Mouse (Mus musculus): ENCODE results near the gene Gstt4.
"Not testable (repeated sequence)": the region's sequence is repeated elsewhere in the genome, so short reads cannot be mapped to it uniquely, and the experiment has no call there.

The Gstt4 gene

DNA sequence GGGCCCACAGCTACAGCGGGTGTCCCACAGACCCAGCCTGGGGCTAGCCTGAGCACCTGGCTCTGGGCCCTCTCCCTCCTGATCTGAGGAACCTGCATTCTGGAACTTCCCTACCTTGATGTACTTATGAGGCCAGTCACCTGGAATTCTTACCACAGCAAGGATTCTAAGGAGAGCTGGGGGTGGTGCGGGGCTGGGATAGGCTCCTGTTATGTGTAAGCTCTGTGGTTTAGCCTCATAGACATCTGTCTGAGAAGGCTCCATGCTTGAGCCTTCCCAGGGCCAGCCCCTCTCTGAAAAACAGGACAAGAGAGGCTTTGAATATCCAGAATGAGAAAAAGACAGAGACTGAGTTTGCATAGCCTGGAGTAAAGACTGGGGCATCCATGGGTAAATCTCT, at the start of gene Gstt4:
Gene Gstt4, minus strand, starts transcription at position 101 of the 400 bp plus-strand sequence.
- no peak for DNase-seq

DNA sequence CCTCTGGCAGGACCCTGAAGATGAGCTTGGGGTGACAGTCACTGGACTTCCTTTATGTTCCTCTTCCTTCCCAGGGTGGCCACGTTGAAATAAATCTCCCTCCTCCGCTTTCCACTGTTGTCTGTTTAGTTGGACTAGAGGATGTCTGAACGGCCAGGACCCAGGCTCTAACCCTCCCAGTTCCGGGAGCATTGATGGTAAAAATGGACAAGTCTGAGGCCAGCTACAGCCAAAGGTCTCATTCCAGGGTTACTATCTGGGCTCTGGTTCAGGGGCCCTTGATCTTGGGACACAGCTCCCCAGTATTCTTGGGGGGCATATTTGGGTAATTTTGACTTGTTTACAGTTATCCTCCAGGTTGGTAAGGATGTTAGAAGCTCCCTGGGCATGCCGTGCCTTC, 39.2 kb upstream of the Gstt4 start:
- no peak for DNase-seq

DNA sequence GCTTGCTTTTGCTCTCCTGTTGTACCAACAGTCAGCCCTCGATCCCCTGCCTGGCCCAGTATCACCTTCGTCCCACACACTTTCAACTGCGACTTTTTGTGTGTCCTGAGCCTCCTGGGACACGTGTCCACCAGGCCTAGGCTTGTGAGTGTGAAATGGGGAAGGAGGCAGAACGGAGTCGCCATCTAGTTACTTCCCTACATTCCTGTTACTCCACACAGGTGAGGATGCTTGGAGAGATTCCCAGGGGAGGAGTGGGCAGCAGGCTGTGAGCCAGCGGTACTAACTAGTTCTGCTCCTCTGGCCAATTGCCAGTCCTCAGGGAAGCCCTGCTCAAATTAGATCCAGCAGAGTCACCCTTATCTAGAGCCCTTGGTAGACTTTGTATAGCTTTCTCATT, 38.4 kb upstream of the Gstt4 start:
- DNase-seq = peak; percentile 33 to 45

DNA sequence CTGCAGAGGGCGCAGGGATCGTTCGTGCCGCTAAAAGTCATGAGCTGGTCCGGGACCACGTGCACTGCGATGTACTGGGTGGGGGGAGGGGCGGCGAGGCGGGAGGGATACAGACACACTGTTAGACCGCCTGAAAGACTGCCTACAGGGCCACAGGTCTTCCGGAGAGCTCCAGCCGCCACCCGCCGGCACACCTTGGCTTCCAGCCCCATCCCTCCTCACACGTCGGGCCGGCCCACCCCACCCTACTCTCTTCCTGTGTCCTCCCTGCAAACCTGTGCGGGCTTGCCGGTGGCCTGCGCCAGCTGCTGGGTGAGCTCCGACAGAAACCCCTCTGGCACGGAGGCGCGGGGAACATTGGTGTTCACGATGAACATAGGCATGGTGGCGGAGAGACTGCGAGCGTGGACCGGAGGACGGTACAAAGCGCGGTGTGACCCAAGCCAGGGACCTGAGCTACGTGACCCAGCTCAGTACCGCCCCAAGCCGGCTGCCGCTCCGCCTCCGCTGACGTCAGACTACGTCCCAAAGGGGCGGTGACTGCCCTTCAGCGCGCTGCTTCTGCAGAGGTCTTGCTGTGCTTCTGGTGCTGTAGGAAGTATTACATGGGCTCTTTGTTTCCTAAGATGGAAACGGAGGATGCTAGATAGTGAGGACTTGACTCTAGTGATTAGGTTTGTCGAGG, 37.6 kb upstream of the Gstt4 start, which contains the start of gene Mif:
Gene Mif, minus strand, starts transcription at position 455 of the 685 bp plus-strand sequence.
- peak; percentile 90 to 91 for DNase-seq

DNA sequence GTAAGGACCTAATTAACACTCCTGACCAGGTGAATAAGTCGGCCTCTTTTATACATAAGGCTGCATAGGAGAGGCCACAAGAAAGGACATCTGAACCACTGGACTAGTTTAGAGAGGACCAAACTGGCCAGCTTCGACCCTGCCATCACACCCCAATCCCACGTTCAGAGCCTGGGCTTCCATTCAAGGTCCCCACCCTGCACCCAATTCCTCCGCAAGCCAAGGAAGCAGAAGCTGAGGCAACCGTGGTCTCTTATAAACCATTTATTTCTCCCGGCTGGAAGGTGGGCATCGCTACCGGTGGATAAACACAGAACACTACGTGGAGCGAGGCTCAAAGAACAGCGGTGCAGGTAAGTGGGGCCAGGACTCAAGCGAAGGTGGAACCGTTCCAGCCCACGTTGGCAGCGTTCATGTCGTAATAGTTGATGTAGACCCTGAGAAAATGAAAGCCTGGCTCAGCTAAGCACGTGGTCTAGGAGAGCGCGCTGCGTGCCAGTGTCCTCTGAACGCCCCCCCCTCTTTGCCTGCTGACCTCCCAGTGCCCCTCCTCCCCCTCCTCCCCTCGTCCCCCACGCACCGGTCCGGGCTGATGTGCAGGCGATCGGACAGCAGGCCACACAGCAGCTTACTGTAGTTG, 36.9 kb upstream of the Gstt4 start:
- DNase-seq = peak; percentile 54 to 60

DNA sequence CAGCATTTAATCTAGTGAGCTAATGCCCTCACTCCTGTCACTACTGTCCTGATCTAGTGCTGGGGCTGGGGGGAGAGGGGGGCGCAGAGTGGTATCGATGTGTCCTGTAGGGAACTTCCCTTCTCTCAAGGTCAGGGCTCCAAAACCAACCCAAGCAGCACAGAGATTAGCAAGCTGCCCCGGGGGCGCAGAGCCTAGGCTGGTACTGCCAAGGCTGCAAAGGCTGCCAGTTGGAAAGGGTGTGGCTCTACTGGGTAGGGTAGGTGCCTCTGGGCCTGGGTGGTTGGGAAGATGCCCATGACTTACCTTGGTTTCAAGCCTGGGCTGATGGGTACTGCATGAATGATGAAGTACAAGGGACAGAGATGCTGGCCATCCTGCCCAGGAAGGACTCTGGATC, 35.3 kb upstream of the Gstt4 start:
- no peak for DNase-seq

DNA sequence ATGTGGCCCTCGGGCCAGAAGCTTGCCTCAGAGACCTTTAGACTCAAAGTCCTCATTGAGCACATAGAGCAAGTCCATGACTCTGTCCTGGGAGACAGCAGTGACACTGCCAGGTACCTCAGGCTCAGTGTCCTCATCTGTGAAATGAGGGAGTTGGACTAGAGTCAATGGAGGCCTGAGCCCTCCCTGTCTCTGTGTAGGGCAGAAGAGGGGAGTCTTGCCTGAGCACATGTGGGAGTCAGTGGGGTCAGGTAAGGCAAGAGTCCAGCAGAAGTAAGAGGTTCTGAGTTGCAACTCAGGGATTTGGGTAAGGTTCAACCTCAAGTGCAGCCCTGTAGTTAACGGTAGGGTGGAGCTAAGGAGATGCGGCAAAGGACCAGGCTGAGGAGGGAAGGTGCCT, 34.6 kb upstream of the Gstt4 start:
- DNase-seq = no peak

DNA sequence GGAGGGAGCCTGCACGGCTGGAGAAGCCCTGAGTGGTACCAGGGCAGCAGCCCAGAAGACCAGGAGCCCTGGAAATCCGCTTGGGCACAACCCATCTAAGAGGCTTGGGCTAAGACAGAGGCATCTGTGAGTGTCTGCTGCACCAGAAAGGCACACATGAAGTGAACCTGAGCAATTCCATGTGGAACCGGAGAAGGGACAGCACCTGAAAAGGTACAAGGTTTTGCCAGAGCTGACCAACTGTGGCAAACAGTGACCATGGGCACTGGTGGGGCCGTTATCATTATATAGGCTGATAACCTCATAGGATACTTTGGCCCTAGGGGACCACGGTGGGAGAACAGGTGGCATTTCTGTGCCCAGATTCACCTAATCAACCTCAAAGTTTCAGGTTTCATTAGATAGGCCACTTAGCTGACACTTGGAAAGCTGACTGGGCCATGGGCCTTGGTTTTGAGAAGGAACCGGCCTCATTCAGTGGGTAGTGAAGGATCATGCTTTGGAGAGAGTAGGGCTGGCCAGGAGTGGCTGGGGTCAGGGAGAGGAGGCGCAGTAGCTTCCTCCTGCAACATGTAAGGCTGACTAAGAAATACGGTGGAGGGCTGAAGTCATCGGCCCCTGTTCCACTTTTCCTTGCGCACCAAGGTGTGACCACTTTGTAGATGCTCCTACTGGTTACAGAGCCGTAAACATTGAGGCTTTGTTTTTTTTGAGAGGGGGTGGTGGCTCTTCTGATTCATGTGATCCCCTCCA, 34.0 kb upstream of the Gstt4 start:
- DNase-seq = no peak

DNA sequence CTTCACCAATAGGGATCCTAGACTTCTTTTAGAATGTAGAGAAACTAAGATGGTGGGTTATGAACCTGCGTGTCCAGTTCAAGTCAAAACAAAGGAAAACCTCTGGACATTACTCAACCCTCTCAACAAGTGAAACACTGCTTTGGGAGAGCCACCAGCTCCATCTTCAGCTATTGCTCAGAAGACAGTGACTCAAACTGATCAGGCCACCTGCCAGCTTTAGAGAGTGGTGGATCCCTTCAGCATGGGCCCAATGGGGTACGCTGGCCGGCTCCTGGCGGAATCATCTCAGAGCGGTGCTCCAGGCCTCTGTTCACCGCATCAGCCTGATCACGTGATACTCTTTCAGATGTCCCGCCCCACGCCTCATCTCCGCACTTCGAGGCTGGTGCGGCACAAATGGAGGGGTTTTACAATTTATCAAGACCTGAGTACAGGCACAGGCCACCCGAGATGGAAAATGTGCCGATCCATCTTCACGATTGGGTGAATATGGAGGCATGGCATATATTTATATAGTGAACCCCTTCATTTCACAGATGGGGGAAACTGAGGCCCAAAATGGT, 33.2 kb upstream of the Gstt4 start:
- no peak for DNase-seq

DNA sequence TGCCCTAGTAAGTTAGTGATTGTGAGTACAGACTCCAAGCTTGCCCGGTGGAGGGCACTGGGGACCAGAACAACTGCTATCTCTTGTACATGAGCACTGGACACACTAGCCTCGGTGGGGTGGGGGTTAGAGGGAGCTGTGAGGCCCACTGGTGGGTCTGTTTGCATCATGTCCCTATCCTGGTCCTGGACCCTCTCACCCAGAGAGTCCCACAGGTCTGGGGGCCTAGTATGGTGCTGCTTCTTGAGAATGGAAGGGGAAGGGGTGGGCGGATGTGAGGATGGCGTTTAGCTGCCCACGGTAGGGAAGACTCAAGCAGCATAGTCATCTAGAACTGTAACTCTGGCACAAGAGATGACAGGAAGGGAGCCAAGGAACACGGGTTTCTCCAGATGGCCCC, 32.4 kb upstream of the Gstt4 start:
- no peak for DNase-seq

DNA sequence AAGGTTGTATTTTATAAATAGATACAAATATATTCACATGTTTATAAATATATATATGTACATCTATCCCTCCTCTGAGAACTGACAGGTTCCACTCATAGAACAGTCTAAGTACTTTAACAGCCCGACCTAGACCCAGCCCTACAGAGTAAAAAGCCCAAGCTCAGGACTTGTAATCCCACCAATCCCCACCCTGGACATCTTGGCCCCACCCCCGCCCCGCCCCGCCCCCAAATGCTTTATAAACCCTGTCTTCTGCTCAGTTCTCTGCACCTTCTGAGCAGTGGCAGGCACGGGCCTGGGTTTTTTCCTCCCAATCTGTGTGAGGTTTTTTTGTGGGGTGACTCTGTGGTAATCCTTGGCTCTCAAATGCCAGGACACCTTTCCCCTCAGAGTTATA, 31.8 kb upstream of the Gstt4 start:
- no peak for DNase-seq

DNA sequence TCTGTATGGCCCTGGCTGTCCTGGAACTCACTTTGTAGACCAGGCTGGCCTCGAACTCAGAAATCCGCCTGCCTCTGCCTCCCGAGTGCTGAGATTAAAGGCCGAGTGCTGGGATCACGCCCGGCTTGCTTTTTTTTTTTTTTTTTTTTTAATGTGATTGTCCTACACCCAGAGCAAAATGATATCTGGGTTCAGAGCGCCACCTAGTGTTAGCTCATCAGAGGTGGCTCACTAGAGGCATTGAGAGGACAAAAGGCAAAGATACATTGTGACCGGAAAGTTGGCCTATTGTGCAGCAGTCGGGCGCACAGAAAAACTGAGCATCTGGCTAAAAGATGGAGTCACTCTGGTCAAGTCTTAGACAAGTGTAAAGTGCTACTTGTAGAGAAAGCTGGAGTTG, 31.1 kb upstream of the Gstt4 start:
- DNase-seq = peak; percentile 86 to 93

DNA sequence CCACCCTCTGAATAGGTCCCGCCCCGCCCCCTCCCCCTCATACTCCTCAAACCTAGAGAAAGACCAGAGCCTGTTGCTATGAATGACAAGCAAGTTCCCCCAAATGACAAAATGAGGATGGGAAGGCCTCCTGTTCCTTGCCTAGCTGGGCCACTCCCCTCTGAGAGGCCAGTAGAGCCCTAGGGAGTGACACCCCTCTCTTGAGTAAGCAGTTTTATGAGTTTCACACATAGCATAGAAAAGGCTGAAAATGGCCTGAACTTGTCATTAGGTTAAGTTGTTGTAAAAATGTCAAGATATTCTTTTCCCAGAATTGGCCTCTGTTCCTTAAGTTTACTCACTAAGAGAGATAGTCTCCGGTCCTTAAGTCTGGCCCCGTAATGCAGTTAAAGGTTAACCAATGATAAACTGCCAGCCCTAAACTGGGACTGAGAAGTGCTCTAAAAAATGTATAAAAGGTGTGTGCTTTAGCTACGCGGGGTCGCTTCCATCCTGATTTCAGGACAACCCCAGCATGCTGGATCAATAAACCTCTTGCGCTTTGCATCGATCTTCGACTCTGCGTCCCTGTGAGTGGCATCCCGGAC, 30.3 kb upstream of the Gstt4 start:
- DNase-seq = no peak

DNA sequence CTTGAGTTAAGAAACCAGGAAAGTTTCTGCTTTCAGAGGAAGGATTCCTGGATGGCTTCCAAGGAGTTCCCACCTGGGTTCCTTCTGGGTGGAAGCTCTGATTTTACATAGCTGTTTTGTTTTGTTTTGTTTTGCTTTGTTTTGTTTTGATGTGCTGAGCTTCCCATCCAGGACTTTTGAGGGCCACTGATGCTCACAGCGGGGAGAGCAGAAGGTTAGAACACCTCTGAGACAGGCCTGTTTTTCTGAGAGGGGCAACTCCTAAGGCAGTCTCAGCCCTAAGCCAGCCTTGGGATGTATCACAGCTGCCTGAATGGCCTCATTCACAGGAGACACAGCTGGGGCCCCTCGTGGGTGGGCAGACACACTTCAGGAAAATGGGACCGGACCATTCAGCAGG, 29.3 kb upstream of the Gstt4 start:
- DNase-seq = no peak

DNA sequence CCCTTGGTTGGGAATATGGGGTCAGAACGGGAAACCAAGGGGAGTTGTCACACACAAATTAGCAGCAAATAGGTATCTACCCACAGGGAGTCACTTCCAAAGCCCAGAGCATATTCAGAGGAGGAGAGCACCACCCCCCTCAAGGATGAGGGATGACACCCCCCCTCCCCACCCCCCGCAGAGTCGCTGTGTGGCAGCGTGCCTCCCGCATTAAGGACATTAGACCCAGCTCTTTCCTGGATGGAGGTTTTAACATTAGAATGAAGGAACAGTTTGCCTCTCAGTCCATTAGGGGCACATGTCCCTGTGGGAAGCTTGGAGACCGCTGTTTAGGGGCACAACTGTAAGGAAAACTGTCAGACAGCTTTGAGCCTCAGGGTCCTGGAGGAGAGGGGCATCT, 28.7 kb upstream of the Gstt4 start:
- no peak for DNase-seq

DNA sequence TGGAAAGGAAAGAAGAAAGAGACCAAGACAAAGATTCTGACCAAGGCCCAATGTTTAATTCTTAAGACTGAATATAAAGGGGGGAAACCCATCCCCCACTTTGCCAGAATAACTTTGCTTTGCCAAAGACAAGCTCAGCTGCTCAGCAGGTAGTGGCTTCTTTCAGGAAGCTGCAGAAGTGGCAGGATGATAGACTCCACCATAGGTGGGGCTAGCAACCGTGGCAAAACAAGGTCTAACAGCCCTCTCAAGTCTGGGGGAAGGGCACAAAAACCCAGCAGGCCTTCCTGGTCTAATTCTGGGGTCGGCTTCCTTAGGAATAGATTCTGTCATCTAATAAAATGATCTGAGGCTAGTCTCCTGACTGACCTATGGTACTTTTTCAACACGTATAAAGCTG, 26.0 kb upstream of the Gstt4 start:
- no peak for DNase-seq

DNA sequence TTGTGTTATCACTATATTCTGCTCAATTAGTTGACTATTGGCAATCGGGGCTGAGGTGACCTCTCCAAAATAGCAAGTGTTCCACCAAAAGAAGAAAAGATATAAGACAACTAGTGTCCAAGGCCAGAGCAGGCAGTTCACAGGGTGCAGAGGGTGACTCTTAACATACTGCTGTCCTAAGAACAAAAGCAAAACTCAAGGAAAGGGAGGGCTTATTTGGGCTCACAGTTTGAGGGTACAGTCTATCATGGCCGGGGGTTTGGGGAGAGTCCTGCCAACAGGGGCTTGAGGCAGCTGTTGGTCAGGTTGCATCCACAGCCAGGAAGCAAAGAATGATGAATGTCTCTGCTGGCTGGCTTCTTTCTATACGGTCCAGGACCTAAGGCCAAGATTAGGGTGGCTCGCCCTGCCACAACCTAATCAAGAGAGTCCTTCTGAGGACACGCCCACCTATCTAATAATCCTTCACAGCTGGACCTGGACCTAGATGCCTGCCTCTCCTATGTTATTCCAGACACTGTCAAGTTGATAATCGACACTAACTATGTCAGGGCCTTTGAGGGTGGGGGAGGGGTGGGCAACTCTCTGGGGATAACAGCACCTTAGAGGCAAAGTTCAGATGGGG, 23.1 kb upstream of the Gstt4 start:
- DNase-seq = no peak

DNA sequence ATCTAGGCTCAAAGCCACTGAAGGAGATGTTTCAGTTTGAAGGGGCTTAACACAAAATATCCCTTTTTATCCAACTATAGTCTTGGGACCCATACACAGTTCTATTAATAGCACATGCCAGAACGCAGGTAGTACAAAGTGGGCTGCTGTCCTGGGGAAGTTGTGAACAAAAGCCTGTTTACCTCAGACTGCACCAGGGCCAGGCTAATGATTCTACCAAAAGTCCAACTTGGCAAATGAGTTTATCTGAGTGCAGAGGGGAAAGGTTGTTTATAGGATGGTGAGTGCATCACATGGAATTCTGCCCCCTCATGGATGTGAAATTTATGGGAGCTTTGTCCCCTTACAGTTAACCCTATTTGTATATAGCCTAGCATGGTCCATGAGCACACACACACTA, 22.5 kb upstream of the Gstt4 start:
- no peak for DNase-seq

DNA sequence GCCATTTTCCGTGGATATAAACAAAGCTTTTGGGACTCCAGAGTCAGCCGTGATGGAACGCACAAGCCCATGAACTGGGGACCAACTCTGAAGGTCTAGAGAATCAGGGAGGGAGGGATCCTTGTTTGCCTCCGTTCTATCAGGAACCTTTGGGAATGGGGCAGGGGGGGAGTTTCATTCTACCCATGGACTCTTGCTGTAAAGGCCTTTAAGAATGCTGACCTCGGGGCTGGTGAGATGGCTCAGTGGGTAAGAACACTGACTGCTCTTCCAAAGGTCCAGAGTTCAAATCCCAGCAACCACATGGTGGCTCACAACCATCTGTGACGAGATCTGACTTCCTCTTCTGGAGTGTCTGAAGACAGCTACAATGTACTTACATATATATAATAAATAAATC, 21.6 kb upstream of the Gstt4 start:
- DNase-seq = not testable (repeated sequence)

DNA sequence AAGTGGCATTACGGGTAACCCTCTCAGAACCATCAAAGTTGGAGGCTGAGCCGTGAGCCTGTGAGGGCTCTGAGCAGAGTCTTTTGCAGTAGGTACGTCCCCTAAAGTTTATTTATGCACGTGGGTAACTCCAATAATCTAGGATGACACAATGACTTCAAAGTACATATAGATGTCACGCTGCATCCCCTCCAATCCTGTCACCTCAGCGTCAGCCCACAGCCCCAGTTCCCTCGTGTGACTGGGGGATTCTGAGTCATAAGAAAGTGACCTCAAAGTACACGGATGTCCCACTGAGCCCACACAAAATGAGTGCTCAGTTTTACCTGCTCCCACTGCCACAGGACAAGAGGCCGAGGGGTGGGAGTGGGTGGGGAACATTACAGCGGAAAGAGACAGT, 16.7 kb upstream of the Gstt4 start:
- no peak for DNase-seq

DNA sequence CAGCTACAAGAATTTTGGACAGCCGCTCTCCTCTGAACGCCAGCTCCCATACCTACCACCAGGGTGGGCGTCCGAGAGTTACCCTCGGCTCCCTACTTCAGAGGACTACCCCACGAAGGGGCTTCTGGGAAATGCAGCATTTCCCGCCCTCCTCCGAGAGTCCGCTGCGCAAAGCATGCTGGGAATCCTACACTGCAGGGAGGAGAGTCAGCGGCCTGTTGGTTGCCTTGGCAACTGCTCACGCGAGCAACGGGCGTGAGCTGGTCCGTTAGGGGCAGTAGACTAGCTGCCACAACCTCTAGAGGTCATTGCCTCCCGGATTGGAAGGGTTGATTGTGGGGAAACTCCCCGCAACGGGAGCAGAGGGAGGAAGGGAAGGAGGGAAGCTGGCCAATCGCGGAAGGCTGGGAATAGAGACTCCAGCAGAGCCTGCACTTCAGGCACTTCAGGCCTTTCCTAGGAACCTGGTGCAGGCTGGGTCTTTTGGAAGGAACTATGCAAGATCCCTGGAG, 15.0 kb upstream of the Gstt4 start, which contains the start of gene Gstt2:
Gene Gstt2, minus strand, starts transcription at position 177 of the 512 bp plus-strand sequence.
- peak; percentile 94 to 96 for DNase-seq

DNA sequence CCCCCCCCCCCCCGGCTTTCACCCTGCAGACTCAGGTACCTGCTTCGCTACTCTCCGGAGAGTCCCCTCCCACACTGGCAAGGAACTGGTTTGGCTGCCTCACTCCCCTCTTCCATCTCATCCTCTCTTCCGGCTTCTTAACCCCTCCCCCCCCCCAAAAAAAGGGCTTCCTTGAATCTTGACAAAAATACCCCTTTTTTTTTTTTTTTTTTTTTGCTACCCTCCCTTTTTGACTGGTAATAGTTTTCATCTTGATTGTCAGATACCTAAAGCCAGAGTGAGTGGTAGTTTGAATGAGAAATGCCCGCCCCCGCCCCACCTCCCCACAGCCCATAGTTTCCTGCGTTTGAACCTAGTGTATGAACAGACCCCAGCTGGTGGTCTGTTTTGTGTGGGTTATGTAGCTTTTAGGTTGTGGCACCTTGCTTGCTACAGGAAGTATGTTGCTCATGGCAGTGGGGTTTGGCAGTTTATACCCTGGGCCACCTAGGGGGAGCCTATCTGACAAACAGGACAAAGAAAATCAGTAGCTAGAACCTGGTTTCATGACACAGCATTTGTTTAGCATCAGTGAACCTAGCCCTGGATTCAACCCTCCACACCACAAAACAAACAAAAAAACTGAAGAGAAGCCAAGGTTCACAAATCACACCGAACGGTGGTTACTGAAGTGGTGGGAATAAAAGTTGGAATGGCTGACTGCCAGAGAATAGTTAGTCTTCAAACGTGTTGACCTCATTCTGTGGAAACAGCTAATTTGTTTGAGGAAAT, 13.6 kb upstream of the Gstt4 start:
- no peak for DNase-seq

Measured in cerebellum, postnatal 25 days (tissue).